Mouse (Mus musculus): ENCODE results near the gene Actb. TPM values are rescaled to one million over a fixed set of nuclear protein-coding genes. Genes with fewer than 3 reads are reported as not detected.

Gene Actb
- polyA plus RNA-seq, 1 experiment from 2014 or later: 6,568 TPM

- H3K9me3 ChIP-seq (replicated peaks; ENCODE audit: control insufficient read depth, low read length): no peaks in the 10 kb centered on the region
- H3K9ac ChIP-seq (ENCODE audit: low read depth, low read length): no peak overlapping the region
- no peak overlapping the region for H3K4me2 ChIP-seq (ENCODE audit: low read depth, low read length)
- no peak overlapping the region for H3K4me3 ChIP-seq (ENCODE audit: low read depth, low read length)
- peaks cover 52% of the 10 kb centered on the region for H3K36me3 ChIP-seq (ENCODE audit: control insufficient read depth, insufficient read depth)
- ATAC-seq (ENCODE audit: low read depth): no peak
- no peaks in the 10 kb centered on the region for H3K27me3 ChIP-seq (ENCODE audit: control insufficient read depth, insufficient read depth, low read depth, low read length)
- H3K27ac ChIP-seq (ENCODE audit: low read length): no peak overlapping the region
- H3K4me1 ChIP-seq (ENCODE audit: control insufficient read depth, low read depth, low read length): peaks cover 23% of the 10 kb centered on the region
- 83% methylated on average over 7 of the region's 7 CpGs for WGBS (ENCODE audit: insufficient replicate concordance)
Observed at GRCm38 (mm10) chr5:142900651-142901050, 5.9 kb downstream of the Actb start.

DNA sequence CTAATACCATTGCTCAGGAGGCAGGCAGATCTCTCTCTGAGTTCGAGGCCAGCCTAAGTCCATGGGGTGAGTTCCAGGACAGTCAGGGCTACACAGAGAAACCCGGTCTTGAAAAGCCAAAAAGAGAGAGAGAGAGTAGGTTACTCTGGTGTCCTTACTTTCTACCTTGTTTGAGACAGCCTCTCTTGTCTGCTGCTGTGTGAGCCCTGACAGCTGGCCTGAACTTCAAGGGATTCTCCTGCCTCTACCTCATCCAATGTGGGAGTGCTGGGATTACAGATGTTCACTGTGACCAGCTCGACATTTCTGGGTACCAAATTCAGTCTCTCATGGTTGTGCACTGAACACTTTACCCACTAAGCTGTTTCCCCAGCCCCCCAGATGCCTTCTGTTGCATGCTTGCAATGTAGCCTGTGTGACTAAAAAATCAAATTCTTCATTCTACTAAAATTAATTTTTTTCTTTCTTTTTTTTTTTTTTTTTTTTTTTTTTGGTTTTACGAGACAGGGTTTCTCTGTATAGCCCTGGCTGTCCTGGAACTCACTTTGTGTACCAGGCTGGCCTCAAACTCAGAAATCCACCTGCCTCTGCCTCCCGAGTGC, 6.5 kb downstream of the Actb start:
- WGBS (ENCODE audit: insufficient replicate concordance): 67% methylated on average over 5 of the region's 5 CpGs

GRCm38 (mm10) chr5:142899057-142899601, 7.4 kb downstream of the Actb start:
- Histone ChIP-seq H3K4me1 (ENCODE audit: control insufficient read depth, low read depth, low read length) (peaks cover 21% of the 10 kb centered on the region), H3K27me3 (ENCODE audit: control insufficient read depth, insufficient read depth, low read depth, low read length) (no peaks in the 10 kb centered on the region), H3K4me3 (ENCODE audit: low read depth, low read length) (no peak overlapping the region), H3K9ac (ENCODE audit: low read depth, low read length) (no peak overlapping the region), H3K4me2 (ENCODE audit: low read depth, low read length) (no peak overlapping the region), H3K27ac (ENCODE audit: low read length) (no peak overlapping the region), H3K9me3 (replicated peaks; ENCODE audit: control insufficient read depth, low read length) (no peaks in the 10 kb centered on the region), H3K36me3 (ENCODE audit: control insufficient read depth, insufficient read depth) (peaks cover 38% of the 10 kb centered on the region)
- 74% methylated on average over 9 of the region's 9 CpGs for WGBS (ENCODE audit: insufficient replicate concordance)
- ATAC-seq (ENCODE audit: low read depth): no peak

More for the DNA sequence above, 6.5 kb downstream of the Actb start:
- Histone ChIP-seq H3K4me1 (ENCODE audit: control insufficient read depth, low read depth, low read length) (peaks cover 23% of the 10 kb centered on the region), H3K9me3 (replicated peaks; ENCODE audit: control insufficient read depth, low read length) (no peaks in the 10 kb centered on the region), H3K9ac (ENCODE audit: low read depth, low read length) (no peak overlapping the region), H3K4me2 (ENCODE audit: low read depth, low read length) (no peak overlapping the region), H3K27me3 (ENCODE audit: control insufficient read depth, insufficient read depth, low read depth, low read length) (no peaks in the 10 kb centered on the region), H3K4me3 (ENCODE audit: low read depth, low read length) (no peak overlapping the region), H3K36me3 (ENCODE audit: control insufficient read depth, insufficient read depth) (peaks cover 47% of the 10 kb centered on the region), H3K27ac (ENCODE audit: low read length) (no peak overlapping the region)
- ATAC-seq (ENCODE audit: low read depth): no peak

GRCm38 (mm10) chr5:142898316-142898715, 8.2 kb downstream of the Actb start:
- 73% methylated on average over 4 of the region's 4 CpGs for WGBS (ENCODE audit: insufficient replicate concordance)
- Histone ChIP-seq H3K9me3 (replicated peaks; ENCODE audit: control insufficient read depth, low read length) (no peaks in the 10 kb centered on the region), H3K9ac (ENCODE audit: low read depth, low read length) (no peak overlapping the region), H3K4me2 (ENCODE audit: low read depth, low read length) (no peak overlapping the region), H3K4me3 (ENCODE audit: low read depth, low read length) (no peak overlapping the region), H3K36me3 (ENCODE audit: control insufficient read depth, insufficient read depth) (peaks cover 32% of the 10 kb centered on the region), H3K27me3 (ENCODE audit: control insufficient read depth, insufficient read depth, low read depth, low read length) (no peaks in the 10 kb centered on the region), H3K4me1 (ENCODE audit: control insufficient read depth, low read depth, low read length) (peaks cover 21% of the 10 kb centered on the region), H3K27ac (ENCODE audit: low read length) (no peak overlapping the region)
- no peak for ATAC-seq (ENCODE audit: low read depth)

DNA sequence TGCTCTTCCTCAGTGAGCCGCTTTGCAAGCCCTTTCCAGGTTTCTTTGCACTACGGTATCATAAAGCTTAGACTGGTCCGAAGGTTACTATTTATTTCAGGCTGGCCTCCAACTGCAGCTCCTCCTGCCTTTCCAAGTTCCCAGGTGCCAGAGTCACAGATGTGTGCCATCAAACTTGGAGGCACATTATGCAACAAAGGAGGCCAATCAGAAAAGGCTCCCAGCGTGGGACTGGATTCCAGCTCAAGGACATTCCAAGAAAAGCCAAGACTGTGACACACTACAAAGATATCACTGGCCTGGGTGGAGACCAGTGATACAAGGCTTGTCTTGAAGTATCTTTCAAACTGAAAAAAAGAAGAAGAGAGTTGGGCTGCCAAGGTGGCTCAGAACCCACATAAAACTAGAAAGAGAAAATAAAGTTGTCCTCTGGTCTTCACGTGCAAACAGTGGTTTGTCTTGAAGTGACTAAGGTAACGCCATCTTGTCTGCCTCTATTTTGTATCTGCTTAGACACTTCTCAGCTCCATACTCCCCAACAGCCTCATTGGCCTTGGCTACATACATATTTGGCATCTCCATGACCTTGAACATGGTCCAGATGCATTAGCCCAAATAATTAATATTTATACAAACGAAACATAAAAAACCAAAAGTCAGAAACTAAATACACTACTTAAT, 8.8 kb downstream of the Actb start:
- Histone ChIP-seq H3K4me1 (ENCODE audit: control insufficient read depth, low read depth, low read length) (peaks cover 21% of the 10 kb centered on the region), H3K27me3 (ENCODE audit: control insufficient read depth, insufficient read depth, low read depth, low read length) (no peaks in the 10 kb centered on the region), H3K36me3 (ENCODE audit: control insufficient read depth, insufficient read depth) (peaks cover 26% of the 10 kb centered on the region), H3K9me3 (replicated peaks; ENCODE audit: control insufficient read depth, low read length) (no peaks in the 10 kb centered on the region), H3K27ac (ENCODE audit: low read length) (no peak overlapping the region), H3K4me2 (ENCODE audit: low read depth, low read length) (no peak overlapping the region), H3K9ac (ENCODE audit: low read depth, low read length) (no peak overlapping the region), H3K4me3 (ENCODE audit: low read depth, low read length) (no peak overlapping the region)
- ATAC-seq (ENCODE audit: low read depth): no peak
- 78% methylated on average over 7 of the region's 7 CpGs for WGBS (ENCODE audit: insufficient replicate concordance)

DNA sequence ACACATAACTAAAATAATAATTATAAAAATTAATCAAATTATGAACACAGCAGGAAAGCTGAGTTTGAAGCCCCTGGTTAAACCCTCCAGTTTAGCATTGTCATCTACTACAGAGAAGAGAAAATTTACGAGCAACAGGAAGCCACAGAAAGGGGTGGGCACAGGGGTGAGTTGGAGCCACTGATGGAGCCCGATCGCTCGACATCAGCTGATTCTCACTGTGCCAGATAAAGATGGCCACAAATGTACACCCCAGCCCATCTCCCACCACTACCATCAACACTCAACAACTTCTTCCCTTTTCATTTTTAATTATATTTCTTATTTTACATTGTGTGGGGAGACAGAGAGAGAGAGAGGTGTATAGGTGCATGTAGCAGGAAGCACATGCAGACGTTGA, 9.8 kb downstream of the Actb start:
- peaks cover 16% of the 10 kb centered on the region for H3K36me3 ChIP-seq (ENCODE audit: control insufficient read depth, insufficient read depth)
- no peak overlapping the region for H3K27ac ChIP-seq (ENCODE audit: low read length)
- H3K4me1 ChIP-seq (ENCODE audit: control insufficient read depth, low read depth, low read length): peaks cover 21% of the 10 kb centered on the region
- no peak for ATAC-seq (ENCODE audit: low read depth)
- H3K4me3 ChIP-seq (ENCODE audit: low read depth, low read length): no peak overlapping the region
- H3K27me3 ChIP-seq (ENCODE audit: control insufficient read depth, insufficient read depth, low read depth, low read length): no peaks in the 10 kb centered on the region
- H3K4me2 ChIP-seq (ENCODE audit: low read depth, low read length): no peak overlapping the region
- WGBS (ENCODE audit: insufficient replicate concordance): 31% methylated on average over 5 of the region's 5 CpGs
- H3K9me3 ChIP-seq (replicated peaks; ENCODE audit: control insufficient read depth, low read length): no peaks in the 10 kb centered on the region
- H3K9ac ChIP-seq (ENCODE audit: low read depth, low read length): no peak overlapping the region

- no peaks in the 10 kb centered on the region for H3K9me3 ChIP-seq (replicated peaks; ENCODE audit: control insufficient read depth, low read length)
- WGBS (ENCODE audit: insufficient replicate concordance): 29% methylated on average over 10 of the region's 10 CpGs
- peak overlapping the region; percentile 87; the same call in 1 of the 2 replicates for H3K4me3 ChIP-seq (ENCODE audit: low read depth, low read length)
- peaks cover 11% of the 10 kb centered on the region for H3K36me3 ChIP-seq (ENCODE audit: control insufficient read depth, insufficient read depth)
- peaks cover 21% of the 10 kb centered on the region for H3K4me1 ChIP-seq (ENCODE audit: control insufficient read depth, low read depth, low read length)
- no peak for ATAC-seq (ENCODE audit: low read depth)
- H3K27ac ChIP-seq (ENCODE audit: low read length): no peak overlapping the region
- no peak overlapping the region for H3K9ac ChIP-seq (ENCODE audit: low read depth, low read length)
- H3K27me3 ChIP-seq (ENCODE audit: control insufficient read depth, insufficient read depth, low read depth, low read length): no peaks in the 10 kb centered on the region
- peak overlapping the region; percentile 96 for H3K4me2 ChIP-seq (ENCODE audit: low read depth, low read length)
Observed at GRCm38 (mm10) chr5:142896192-142896591, 10.4 kb downstream of the Actb start.

DNA sequence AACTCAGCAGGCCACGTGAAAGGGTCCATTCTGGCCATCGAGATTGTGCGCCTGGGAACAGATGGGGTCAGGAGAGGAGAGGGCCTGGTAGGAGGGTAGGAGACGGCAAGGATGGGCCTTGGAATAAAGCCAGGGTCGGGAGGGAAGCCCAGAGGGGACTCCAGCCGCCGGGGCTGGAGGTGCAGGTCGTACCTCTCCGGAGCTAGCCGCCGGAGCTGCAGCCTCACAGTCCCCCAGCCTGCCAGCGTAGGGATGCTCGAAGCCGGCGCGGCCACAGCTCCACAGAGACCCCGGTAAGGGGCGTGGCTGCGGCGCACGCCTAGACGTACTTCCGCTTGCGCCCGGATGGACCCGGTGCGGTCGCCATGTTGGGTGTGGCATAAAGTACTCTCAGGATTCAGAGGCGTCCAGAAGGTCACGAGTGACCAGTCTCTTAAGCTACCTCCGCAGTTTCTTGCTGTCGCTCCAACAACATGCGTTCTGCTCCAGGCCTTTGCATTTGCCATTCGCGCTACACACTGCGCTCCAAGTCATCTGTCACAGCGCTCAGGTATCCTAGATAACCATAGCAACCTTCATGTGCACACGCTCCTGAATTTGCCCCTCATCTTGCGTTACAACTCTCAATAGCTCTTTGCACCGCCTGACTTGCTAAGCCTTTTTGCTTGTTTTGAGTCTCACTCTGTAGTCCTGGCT, 11.5 kb downstream of the Actb start, which contains the start of gene Fbxl18:
Gene Fbxl18 (minus strand): TSS at position 504 of the 696 bp plus-strand sequence.
- Histone ChIP-seq H3K36me3 (ENCODE audit: control insufficient read depth, insufficient read depth) (peaks cover 3% of the 10 kb centered on the region), H3K9me3 (replicated peaks; ENCODE audit: control insufficient read depth, low read length) (no peaks in the 10 kb centered on the region), H3K4me1 (ENCODE audit: control insufficient read depth, low read depth, low read length) (peaks cover 21% of the 10 kb centered on the region), H3K9ac (ENCODE audit: low read depth, low read length) (peak within 1 kb of the TSS; percentile 86), H3K4me2 (ENCODE audit: low read depth, low read length) (peak within 1 kb of the TSS; percentile 96), H3K4me3 (ENCODE audit: low read depth, low read length) (peak within 1 kb of the TSS; percentile 87), H3K27me3 (ENCODE audit: control insufficient read depth, insufficient read depth, low read depth, low read length) (no peaks in the 10 kb centered on the region), H3K27ac (ENCODE audit: low read length) (peak within 1 kb of the TSS; percentile 62)
- ATAC-seq (ENCODE audit: low read depth): peak; percentile 96
- WGBS (ENCODE audit: insufficient replicate concordance): under 1% methylated on average over 40 of the region's 40 CpGs

Measured in liver, embryonic 16.5 days (tissue).